Mouse (Mus musculus): Measurements from ENCODE around the gene Cdk5r1. TPM values are rescaled to one million over a fixed set of nuclear protein-coding genes. Genes with fewer than 3 reads are reported as not detected.
A peak's percentile ranks its signal among the peaks of the same experiment; 100 is the strongest.

The Cdk5r1 gene
- polyA plus RNA-seq, 1 experiment from 2014 or later, result 82.7 TPM

DNA sequence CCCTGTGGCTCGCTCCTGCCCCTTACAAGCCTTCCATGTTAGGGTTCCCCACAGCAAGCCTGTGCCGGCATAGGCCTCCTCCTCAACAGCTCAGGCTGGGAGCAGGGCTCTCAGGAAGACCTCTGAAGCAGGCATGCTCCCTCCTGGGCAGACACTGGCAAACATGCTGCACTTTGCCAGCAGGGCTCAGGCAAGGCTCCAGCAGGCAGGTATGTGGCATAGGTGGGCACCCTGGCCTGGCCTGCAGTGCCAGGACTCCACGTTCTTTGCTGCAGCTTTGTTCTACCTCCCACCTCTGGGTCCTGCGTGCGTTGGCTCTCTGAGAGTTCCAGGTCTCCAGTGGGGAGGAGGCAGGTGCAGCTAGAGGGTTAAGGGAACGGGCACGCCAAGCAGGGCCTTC, 6.1 kb downstream of the Cdk5r1 start:
- Histone ChIP-seq H3K27ac (replicated peaks) (peak overlapping the region; percentile 81), H3K4me2 (peak overlapping the region; percentile 90), H3K9ac (replicated peaks) (peak overlapping the region; percentile 28; the same call in 1 of the 2 replicates), H3K4me3 (replicated peaks) (peak overlapping the region; percentile 12; the same call in 1 of the 2 replicates), H3K4me1 (peaks cover 63% of the 10 kb centered on the region), H3K36me3 (no peaks in the 10 kb centered on the region; the same call in 1 of the 2 replicates), H3K27me3 (replicated peaks) (no peaks in the 10 kb centered on the region), H3K9me3 (replicated peaks) (no peaks in the 10 kb centered on the region)
- 76% methylated on average over 7 of the region's 7 CpGs for WGBS
- no peak for ATAC-seq (ENCODE audit: low FRiP score)

DNA sequence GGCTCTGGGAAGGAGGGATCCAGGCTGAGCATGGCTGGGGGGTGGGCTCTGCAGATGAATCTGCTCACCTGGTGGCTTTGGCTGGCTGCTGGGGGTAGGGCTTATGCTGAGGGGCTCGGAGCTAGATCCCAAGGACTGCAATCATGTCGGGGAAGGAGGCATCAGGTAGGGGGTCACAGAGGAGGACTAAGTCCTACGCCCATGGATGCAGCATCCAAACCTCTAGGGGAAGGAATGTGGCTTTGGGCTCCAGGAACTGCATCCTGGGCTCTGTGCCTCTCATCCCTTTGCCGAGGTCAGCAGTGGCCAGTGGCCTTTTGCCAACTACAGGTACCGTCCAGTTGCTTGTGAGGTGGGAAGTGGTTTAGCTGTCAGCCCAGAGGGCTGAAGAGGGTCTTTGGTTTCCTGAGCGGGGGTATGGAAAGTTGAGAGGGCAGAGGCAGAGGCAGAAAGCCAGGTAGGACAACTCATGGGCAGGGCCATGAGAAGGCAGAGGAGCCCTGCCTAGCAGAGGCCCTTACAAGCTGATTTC, 6.8 kb downstream of the Cdk5r1 start:
- peaks cover 67% of the 10 kb centered on the region for H3K4me1 ChIP-seq
- H3K36me3 ChIP-seq, result no peaks in the 10 kb centered on the region; the same call in 1 of the 2 replicates
- 77% methylated on average over 6 of the region's 6 CpGs for whole genome bisulfite sequencing
- H3K4me3 ChIP-seq (replicated peaks), result peak overlapping the region; percentile 12; the same call in 1 of the 2 replicates
- peak overlapping the region; percentile 28 for H3K9ac ChIP-seq (replicated peaks)
- H3K9me3 ChIP-seq (replicated peaks), result no peaks in the 10 kb centered on the region
- no peak for ATAC-seq (ENCODE audit: low FRiP score)
- no peaks in the 10 kb centered on the region for H3K27me3 ChIP-seq (replicated peaks)
- peak overlapping the region; percentile 81 for H3K27ac ChIP-seq (replicated peaks)
- peak overlapping the region; percentile 90 for H3K4me2 ChIP-seq

DNA sequence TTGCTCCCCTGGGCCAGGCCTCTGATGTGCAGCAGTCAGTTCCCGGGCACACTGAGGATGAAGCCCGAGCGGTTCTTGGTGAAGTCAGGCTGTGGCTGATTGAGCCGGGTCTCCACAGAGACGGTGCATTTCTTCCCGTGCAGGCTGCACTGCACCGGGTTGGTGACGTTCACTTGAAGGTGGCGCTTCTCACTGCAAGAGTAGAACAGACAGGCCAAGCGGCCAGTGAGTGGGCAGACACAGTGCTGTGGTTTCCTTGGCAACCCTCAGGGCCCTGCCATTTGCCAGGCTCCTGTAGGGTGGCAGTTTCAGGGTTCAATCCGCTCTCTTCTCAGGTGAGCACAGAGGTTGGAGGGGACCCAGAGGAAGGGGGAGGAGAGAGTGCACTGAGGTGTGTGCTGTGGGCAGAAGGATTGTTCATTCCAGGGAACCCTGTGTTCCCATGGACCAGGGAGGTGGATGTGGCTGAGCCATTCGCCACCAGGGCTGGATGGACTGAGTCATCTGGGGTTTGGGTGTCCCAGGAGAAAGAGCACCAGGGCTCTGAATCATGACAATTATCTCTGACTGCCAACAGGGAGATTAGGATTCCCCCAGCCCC, 7.5 kb downstream of the Cdk5r1 start:
- H3K4me2 ChIP-seq, result peak overlapping the region; percentile 90
- ATAC-seq (ENCODE audit: low FRiP score), result peak; percentile 83
- no peaks in the 10 kb centered on the region; the same call in 1 of the 2 replicates for H3K36me3 ChIP-seq
- no peaks in the 10 kb centered on the region for H3K9me3 ChIP-seq (replicated peaks)
- peaks cover 71% of the 10 kb centered on the region for H3K4me1 ChIP-seq
- H3K4me3 ChIP-seq (replicated peaks), result peak overlapping the region; percentile 5; the same call in 1 of the 2 replicates
- peak overlapping the region; percentile 81 for H3K27ac ChIP-seq (replicated peaks)
- H3K9ac ChIP-seq (replicated peaks), result peak overlapping the region; percentile 28
- no peaks in the 10 kb centered on the region for H3K27me3 ChIP-seq (replicated peaks)
- 16% methylated on average over 12 of the region's 12 CpGs for WGBS

DNA sequence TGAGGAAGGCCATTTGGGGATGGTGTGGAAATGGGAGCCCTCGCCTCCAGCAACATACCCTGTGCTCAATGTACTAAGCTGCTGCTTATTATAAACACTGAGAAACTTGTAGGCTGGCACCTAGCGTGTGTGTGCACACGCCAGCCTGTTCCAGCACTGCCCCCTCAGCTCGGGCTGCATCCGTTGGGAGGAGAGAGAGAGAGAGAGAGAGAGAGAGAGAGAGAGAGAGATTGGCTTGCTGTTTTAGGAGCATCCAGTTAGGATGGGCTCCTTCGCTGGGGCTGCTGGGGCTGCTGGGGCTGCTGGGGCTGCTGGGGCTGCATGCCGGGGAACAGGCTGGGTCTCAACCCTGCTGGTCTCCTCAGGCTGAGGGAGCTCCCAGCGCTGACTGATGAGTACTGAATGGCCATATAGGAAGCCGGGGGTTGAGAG, 8.3 kb downstream of the Cdk5r1 start:
- H3K9me3 ChIP-seq (replicated peaks), result no peaks in the 10 kb centered on the region
- no peaks in the 10 kb centered on the region for H3K27me3 ChIP-seq (replicated peaks)
- peaks cover 76% of the 10 kb centered on the region for H3K4me1 ChIP-seq
- H3K36me3 ChIP-seq, result no peaks in the 10 kb centered on the region; the same call in 1 of the 2 replicates
- WGBS, result 76% methylated on average over 9 of the region's 9 CpGs
- H3K4me2 ChIP-seq, result no peak overlapping the region
- no peak overlapping the region for H3K9ac ChIP-seq (replicated peaks)
- ATAC-seq (ENCODE audit: low FRiP score), result no peak
- peak overlapping the region; percentile 81; the same call in 1 of the 2 replicates for H3K27ac ChIP-seq (replicated peaks)
- no peak overlapping the region for H3K4me3 ChIP-seq (replicated peaks)

DNA sequence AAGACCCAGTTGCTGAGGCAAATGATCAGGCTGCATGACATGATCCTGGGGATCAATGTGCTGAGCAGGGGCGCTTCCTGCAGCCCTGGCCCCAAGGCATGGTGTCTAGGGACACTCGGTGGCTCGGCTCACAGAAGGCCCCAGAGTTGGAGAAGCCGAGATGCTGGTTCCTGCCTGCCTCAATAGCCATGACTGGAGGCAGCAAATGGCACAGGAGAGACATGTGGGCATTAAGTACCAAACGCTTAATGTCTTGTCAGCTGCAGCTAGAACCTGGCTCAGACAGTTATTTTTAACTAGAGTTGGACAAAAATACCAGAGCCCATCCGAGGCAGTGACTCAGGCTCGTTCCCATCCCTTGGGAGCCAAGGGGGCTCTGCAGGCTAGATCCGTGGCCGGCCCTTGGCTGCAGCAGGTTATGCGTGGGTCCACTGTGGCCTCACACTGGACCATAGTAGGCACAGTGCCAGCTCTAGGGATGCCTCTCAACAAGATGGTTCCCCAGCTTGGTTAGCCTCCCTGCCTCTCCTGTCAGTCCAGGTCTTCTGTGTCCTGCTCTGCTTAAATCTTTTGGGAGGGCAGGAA, 8.9 kb downstream of the Cdk5r1 start:
- Histone ChIP-seq H3K4me3 (replicated peaks) (no peak overlapping the region), H3K9ac (replicated peaks) (no peak overlapping the region), H3K4me2 (no peak overlapping the region), H3K27ac (replicated peaks) (peak overlapping the region; percentile 81; the same call in 1 of the 2 replicates), H3K9me3 (replicated peaks) (no peaks in the 10 kb centered on the region), H3K27me3 (replicated peaks) (no peaks in the 10 kb centered on the region), H3K36me3 (no peaks in the 10 kb centered on the region; the same call in 1 of the 2 replicates), H3K4me1 (peaks cover 76% of the 10 kb centered on the region)
- 84% methylated on average over 10 of the region's 10 CpGs for WGBS
- no peak for ATAC-seq (ENCODE audit: low FRiP score)

DNA sequence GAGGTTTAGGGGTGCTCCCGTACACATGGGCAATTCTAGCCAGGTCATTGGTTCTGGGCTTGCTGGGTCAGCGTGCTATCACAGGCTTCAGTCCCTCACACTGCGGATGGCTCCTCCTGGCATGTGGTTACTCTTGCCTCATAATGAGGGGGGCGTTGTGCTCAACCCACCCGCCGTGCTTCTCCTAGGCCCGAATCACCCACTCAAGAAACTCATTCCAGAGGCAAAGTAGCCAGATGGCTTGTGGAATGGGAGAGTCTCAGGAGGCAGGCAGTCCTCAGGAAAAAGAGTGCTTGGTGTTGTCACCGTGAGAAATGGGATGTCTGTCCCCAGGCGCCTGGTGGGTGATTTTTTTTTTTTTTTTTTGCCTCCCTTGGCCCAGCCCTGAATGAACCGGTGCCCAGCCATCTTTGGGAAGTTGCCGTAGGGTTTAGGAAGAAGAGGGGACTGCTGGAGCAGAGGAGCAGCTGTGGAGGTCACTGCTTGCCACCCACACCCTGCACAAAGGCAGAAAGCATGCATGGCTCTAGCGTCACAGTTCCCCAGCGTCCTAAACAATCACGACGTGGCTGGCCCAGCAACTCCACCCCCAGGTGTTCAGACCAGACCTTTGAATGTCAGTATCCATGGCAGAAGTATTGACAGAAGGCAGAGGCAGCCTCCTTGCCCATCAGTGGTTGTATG, 11.2 kb downstream of the Cdk5r1 start:
- ATAC-seq (ENCODE audit: low FRiP score), result no peak
- Histone ChIP-seq H3K4me1 (peaks cover 56% of the 10 kb centered on the region), H3K9me3 (replicated peaks) (no peaks in the 10 kb centered on the region), H3K4me2 (no peak overlapping the region), H3K27ac (replicated peaks) (no peak overlapping the region), H3K27me3 (replicated peaks) (no peaks in the 10 kb centered on the region), H3K36me3 (no peaks in the 10 kb centered on the region), H3K9ac (replicated peaks) (no peak overlapping the region), H3K4me3 (replicated peaks) (no peak overlapping the region)
- WGBS, result 51% methylated on average over 15 of the region's 15 CpGs

DNA sequence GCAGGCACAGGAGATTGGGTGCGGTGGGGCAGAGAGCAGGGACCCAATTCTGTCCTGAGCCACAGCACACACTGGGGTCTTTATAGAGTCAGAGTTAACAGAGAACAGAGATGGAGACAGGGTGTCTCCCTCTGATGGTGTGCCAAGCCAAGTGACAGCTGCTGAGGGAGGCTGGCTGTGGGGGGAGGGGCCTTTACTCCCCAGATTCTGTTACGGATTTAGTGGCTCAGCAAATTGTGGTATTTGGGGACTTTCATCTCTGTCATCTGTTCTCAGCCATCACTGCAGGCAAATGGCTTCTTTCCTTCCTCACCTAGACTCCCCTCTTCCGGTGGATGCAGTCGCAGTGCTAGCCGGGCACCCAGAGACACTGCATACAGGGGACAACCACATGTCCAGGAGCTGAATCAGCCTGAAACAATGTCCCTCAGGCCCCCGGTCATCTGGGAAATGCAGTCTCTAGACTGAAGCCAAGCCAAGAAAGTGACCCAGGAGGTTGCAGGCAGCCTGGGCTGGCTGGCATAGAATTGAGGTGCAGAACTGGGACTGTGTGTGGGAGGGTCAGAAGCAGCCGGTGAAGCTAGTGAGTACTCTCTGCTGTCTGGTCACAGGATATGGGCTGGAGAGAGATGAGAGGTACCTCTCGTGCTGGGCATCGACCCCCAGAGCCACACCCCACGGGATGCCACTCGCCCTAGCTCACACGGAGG, 12.5 kb downstream of the Cdk5r1 start:
- Histone ChIP-seq H3K4me2 (no peak overlapping the region), H3K27ac (replicated peaks) (peak overlapping the region; percentile 33), H3K27me3 (replicated peaks) (no peaks in the 10 kb centered on the region), H3K9me3 (replicated peaks) (no peaks in the 10 kb centered on the region), H3K4me3 (replicated peaks) (no peak overlapping the region), H3K9ac (replicated peaks) (0 out of 2 replicates have a peak overlapping the region, but pooled peaks have one; percentile 7), H3K4me1 (peaks cover 43% of the 10 kb centered on the region), H3K36me3 (no peaks in the 10 kb centered on the region)
- WGBS, result 52% methylated on average over 12 of the region's 12 CpGs
- ATAC-seq (ENCODE audit: low FRiP score), result no peak

DNA sequence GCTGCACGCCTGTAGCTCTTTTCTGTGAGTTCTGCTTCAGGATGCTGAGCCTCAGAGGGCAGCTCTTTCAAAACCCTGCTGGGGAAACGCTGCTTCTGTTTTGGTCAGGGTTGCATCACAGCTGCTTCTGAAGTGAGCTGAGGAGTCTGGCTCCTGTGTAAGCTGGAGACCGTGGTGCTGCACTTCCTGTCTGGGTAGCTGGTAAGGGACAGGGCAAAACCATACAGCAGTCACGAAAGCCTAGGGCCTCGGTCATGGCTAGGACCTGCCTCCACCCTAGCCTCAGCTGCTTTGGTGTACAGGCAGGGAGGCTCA, 13.0 kb downstream of the Cdk5r1 start:
- H3K36me3 ChIP-seq, result no peaks in the 10 kb centered on the region
- WGBS, result 76% methylated on average over 5 of the region's 5 CpGs
- 0 out of 2 replicates have a peak overlapping the region, but pooled peaks have one; percentile 7 for H3K9ac ChIP-seq (replicated peaks)
- no peaks in the 10 kb centered on the region for H3K27me3 ChIP-seq (replicated peaks)
- H3K4me1 ChIP-seq, result peaks cover 38% of the 10 kb centered on the region
- no peak for ATAC-seq (ENCODE audit: low FRiP score)
- no peaks in the 10 kb centered on the region for H3K9me3 ChIP-seq (replicated peaks)
- no peak overlapping the region for H3K4me3 ChIP-seq (replicated peaks)
- H3K4me2 ChIP-seq, result no peak overlapping the region
- H3K27ac ChIP-seq (replicated peaks), result 0 out of 2 replicates have a peak overlapping the region, but pooled peaks have one; percentile 33

DNA sequence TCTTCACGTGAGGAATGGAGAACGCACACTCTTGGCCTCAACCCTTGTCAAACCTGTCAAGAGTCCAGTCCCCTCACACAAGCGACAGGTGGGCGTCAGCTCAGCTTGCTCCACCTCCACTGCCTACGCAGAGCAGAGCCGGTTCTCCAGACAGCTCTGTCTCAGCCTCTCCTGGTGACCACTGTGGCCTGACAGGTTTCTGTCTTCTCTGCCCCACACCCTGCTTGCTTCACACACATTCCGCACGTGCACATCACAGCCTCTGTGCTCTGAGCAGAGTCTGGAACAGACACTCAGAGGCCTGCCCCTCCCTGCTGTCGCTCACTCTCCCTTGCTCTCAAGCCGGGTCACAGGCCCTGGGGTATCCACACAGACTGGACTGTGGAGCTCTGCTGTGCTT, 14.0 kb downstream of the Cdk5r1 start:
- no peaks in the 10 kb centered on the region for H3K36me3 ChIP-seq
- WGBS, result 82% methylated on average over 10 of the region's 10 CpGs
- H3K9me3 ChIP-seq (replicated peaks), result no peaks in the 10 kb centered on the region
- no peak overlapping the region for H3K9ac ChIP-seq (replicated peaks)
- H3K27me3 ChIP-seq (replicated peaks), result no peaks in the 10 kb centered on the region
- peaks cover 28% of the 10 kb centered on the region for H3K4me1 ChIP-seq
- H3K27ac ChIP-seq (replicated peaks), result no peak overlapping the region
- H3K4me3 ChIP-seq (replicated peaks), result no peak overlapping the region
- no peak for ATAC-seq (ENCODE audit: low FRiP score)
- H3K4me2 ChIP-seq, result no peak overlapping the region

DNA sequence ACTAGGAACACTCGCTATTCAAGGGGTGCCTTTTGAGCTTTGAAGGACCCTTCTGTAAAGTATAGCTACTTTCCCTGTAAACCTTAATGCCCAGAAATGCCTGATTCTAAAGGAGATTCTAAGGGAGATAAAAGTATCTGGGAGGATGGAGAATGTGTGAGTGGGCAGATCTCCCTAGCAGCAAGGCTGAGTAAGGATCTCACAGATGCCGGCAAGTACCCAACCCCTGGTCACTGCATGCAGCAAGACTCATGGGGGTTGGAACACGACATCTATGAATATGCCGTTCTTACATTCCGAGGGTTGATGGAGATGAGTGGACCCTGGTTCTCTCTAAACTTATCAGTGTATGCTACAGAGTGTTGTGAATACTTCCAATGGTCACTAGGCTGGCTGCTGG, 16.4 kb downstream of the Cdk5r1 start:
- Histone ChIP-seq H3K9me3 (replicated peaks) (no peaks in the 10 kb centered on the region), H3K27ac (replicated peaks) (no peak overlapping the region), H3K9ac (replicated peaks) (no peak overlapping the region), H3K4me1 (peaks cover 22% of the 10 kb centered on the region), H3K36me3 (no peaks in the 10 kb centered on the region), H3K4me3 (replicated peaks) (no peak overlapping the region), H3K27me3 (replicated peaks) (no peaks in the 10 kb centered on the region), H3K4me2 (no peak overlapping the region)
- 92% methylated on average over 5 of the region's 5 CpGs for WGBS
- ATAC-seq (ENCODE audit: low FRiP score), result no peak

DNA sequence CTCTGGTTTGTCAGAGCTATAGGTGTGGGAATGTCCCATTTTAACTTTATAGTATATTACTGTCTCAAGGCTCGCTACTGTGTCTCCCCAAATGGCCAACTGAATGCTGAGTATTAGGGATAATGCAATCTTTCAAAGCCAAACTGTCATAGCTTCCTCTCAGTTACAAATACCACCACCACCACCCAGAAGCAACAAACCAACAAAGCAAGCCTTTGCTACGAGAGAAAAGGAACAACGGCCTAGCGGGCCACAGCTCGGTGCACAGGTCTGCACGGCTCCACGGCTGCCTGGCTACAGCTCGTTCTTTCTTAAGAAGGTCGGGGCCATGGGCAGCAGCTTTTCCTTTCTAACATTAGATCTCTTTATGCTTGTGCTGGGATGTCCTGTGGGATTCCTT, 18.0 kb downstream of the Cdk5r1 start:
- no peak overlapping the region for H3K4me2 ChIP-seq
- no peaks in the 10 kb centered on the region for H3K9me3 ChIP-seq (replicated peaks)
- 74% methylated on average over 9 of the region's 9 CpGs for WGBS
- no peak overlapping the region for H3K4me3 ChIP-seq (replicated peaks)
- peaks cover 24% of the 10 kb centered on the region for H3K4me1 ChIP-seq
- no peak overlapping the region for H3K9ac ChIP-seq (replicated peaks)
- H3K27ac ChIP-seq (replicated peaks), result no peak overlapping the region
- no peaks in the 10 kb centered on the region for H3K27me3 ChIP-seq (replicated peaks)
- no peak for ATAC-seq (ENCODE audit: low FRiP score)
- no peaks in the 10 kb centered on the region for H3K36me3 ChIP-seq
